Mouse (Mus musculus): Measurements from ENCODE around the gene Hagh. TPM values are rescaled to one million over a fixed set of nuclear protein-coding genes. Genes with fewer than 3 reads are reported as not detected.

Gene Hagh
- polyA plus RNA-seq, 1 experiment from 2014 or later = 35.2 TPM

DNA sequence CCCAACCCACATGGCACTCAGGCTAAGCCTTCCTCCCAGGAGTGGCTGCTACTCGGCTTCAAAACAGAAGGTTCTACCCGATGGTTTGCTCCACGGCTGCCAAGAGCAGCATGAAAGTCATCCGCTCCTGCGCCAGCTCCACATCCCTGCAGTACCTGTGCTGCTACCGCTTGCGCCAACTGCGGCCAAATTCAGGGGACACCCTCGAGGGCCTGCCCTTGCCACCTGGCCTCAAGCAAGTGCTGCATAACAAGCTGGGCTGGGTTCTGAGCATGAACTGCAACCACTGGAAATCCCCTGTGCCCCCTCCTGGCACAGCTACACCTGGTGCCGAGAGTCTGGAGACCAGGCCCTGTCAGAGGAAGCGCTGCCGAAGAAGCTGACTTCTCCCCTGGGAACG, 51.4 kb downstream of the Hagh start:
- Histone ChIP-seq H3K36me3 (ENCODE audit: control insufficient read depth, insufficient read depth, low read length) (peaks cover 40% of the 10 kb centered on the region), H3K27me3 (ENCODE audit: control insufficient read depth, insufficient read depth, low read length) (no peaks in the 10 kb centered on the region), H3K9ac (replicated peaks; ENCODE audit: low read depth, low read length) (no peak overlapping the region), H3K9me3 (ENCODE audit: control insufficient read depth, low read depth, low read length) (no peaks in the 10 kb centered on the region), H3K4me2 (replicated peaks; ENCODE audit: low read depth, low read length) (no peak overlapping the region), H3K4me3 (ENCODE audit: low read depth, low read length) (no peak overlapping the region), H3K27ac (ENCODE audit: low read length) (no peak overlapping the region), H3K4me1 (ENCODE audit: control insufficient read depth, insufficient read depth, low read length) (peaks cover 19% of the 10 kb centered on the region)
- no peak for ATAC-seq (ENCODE audit: insufficient number of reproducible peaks, insufficient read depth, low FRiP score, low read depth)
- 88% methylated on average over 13 of the region's 13 CpGs for WGBS

DNA sequence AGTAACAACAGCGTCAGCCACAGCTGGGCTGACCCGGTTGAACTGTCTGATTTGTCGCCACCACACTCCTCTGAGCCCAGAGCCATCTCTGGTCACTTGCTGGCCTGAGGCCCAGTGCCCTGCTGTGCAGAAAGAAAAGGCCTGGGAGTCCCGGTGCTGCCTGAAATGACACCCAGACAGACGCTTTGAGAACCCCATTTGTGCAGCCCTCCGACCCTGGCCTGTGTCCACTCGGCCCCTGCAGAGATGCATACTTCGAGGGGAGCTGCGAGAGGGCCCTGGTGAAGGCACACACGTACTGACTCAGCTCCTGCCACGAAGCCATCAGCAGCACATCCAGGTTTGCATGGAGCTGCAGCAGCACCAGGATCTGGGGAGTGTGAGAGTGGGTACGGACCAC, 52.8 kb downstream of the Hagh start:
- Histone ChIP-seq H3K9me3 (ENCODE audit: control insufficient read depth, low read depth, low read length) (no peaks in the 10 kb centered on the region), H3K4me3 (ENCODE audit: low read depth, low read length) (no peak overlapping the region), H3K36me3 (ENCODE audit: control insufficient read depth, insufficient read depth, low read length) (peaks cover 44% of the 10 kb centered on the region), H3K27me3 (ENCODE audit: control insufficient read depth, insufficient read depth, low read length) (no peaks in the 10 kb centered on the region), H3K4me2 (replicated peaks; ENCODE audit: low read depth, low read length) (no peak overlapping the region), H3K27ac (ENCODE audit: low read length) (no peak overlapping the region), H3K4me1 (ENCODE audit: control insufficient read depth, insufficient read depth, low read length) (peaks cover 16% of the 10 kb centered on the region), H3K9ac (replicated peaks; ENCODE audit: low read depth, low read length) (no peak overlapping the region)
- ATAC-seq (ENCODE audit: insufficient number of reproducible peaks, insufficient read depth, low FRiP score, low read depth) = no peak
- 95% methylated on average over 12 of the region's 12 CpGs for WGBS

DNA sequence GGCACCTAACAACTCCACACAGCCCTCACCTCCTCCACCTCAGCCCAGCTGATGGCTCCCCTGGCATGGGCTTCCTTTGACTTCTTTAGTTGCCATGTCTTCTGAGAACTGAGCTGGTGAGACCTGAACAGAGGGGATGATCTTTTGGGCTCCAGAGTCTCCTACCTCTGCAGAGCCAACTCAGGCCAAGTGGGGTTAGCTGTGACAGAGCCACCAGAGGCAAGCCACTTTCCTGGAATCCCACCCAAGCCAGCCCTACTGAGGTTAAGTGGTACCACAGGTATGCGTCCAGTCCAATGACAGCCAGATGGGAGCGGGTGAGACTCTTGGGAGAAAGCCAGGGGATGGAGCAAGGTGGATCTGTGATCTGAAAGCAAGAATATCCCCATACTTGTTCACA, 53.3 kb downstream of the Hagh start:
- Histone ChIP-seq H3K36me3 (ENCODE audit: control insufficient read depth, insufficient read depth, low read length) (peaks cover 48% of the 10 kb centered on the region), H3K27me3 (ENCODE audit: control insufficient read depth, insufficient read depth, low read length) (no peaks in the 10 kb centered on the region), H3K9ac (replicated peaks; ENCODE audit: low read depth, low read length) (no peak overlapping the region), H3K4me2 (replicated peaks; ENCODE audit: low read depth, low read length) (no peak overlapping the region), H3K9me3 (ENCODE audit: control insufficient read depth, low read depth, low read length) (no peaks in the 10 kb centered on the region), H3K4me1 (ENCODE audit: control insufficient read depth, insufficient read depth, low read length) (peaks cover 15% of the 10 kb centered on the region), H3K27ac (ENCODE audit: low read length) (no peak overlapping the region), H3K4me3 (ENCODE audit: low read depth, low read length) (no peak overlapping the region)
- ATAC-seq (ENCODE audit: insufficient number of reproducible peaks, insufficient read depth, low FRiP score, low read depth) = no peak
- WGBS = 96% methylated on average over 2 of the region's 2 CpGs

GRCm38 (mm10) chr17:24894061-24894994, 54.4 kb downstream of the Hagh start:
- peak overlapping the region; percentile 91 for H3K4me3 ChIP-seq (ENCODE audit: low read depth, low read length)
- peaks cover 15% of the 10 kb centered on the region for H3K4me1 ChIP-seq (ENCODE audit: control insufficient read depth, insufficient read depth, low read length)
- WGBS = 10% methylated on average over 31 of the region's 31 CpGs
- H3K27ac ChIP-seq (ENCODE audit: low read length) = peak overlapping the region; percentile 78; the same call in 1 of the 2 replicates
- no peaks in the 10 kb centered on the region for H3K27me3 ChIP-seq (ENCODE audit: control insufficient read depth, insufficient read depth, low read length)
- ATAC-seq (ENCODE audit: insufficient number of reproducible peaks, insufficient read depth, low FRiP score, low read depth) = peak; percentile 6
- peak overlapping the region; percentile 81 for H3K9ac ChIP-seq (replicated peaks; ENCODE audit: low read depth, low read length)
- peaks cover 55% of the 10 kb centered on the region for H3K36me3 ChIP-seq (ENCODE audit: control insufficient read depth, insufficient read depth, low read length)
- no peaks in the 10 kb centered on the region for H3K9me3 ChIP-seq (ENCODE audit: control insufficient read depth, low read depth, low read length)
- H3K4me2 ChIP-seq (replicated peaks; ENCODE audit: low read depth, low read length) = peak overlapping the region; percentile 99

DNA sequence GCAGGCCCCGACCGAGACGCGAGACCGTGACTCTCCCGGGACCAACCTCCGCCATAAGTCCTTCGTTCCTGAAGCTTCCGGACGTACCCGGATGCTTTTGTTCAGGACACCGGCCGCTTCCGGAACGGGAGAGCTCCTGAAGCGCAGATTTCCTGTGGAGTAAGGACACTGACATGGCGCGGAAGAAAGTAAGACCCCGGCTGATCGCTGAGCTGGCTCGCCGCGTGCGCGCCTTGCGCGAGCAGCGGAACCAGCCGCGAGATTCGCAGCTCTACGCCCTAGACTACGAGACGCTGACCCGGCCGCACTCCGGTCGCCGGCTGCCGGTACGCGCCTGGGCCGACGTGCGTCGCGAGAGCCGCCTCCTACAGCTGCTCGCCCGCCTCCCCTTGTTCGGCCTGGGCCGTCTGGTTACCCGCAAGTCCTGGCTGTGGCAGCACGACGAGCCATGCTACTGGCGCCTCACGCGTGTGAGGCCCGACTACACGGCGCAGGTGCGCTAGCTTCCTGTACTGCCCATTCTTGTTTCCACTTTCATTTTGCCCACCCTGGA, 55.1 kb downstream of the Hagh start, which contains the start of the genes Eme2 and Mrps34:
Gene Eme2 (minus strand): TSS at position 93 of the 553 bp plus-strand sequence.
Gene Mrps34 (plus strand): TSS at position 122 of the 553 bp plus-strand sequence.
- H3K9ac ChIP-seq (replicated peaks; ENCODE audit: low read depth, low read length) = peak within 1 kb of the TSS; percentile 81
- WGBS = under 1% methylated on average over 62 of the region's 62 CpGs
- peak within 1 kb of the TSS; percentile 78 for H3K27ac ChIP-seq (ENCODE audit: low read length)
- no peaks in the 10 kb centered on the region for H3K27me3 ChIP-seq (ENCODE audit: control insufficient read depth, insufficient read depth, low read length)
- no peaks in the 10 kb centered on the region for H3K9me3 ChIP-seq (ENCODE audit: control insufficient read depth, low read depth, low read length)
- peak; percentile 60 for ATAC-seq (ENCODE audit: insufficient number of reproducible peaks, insufficient read depth, low FRiP score, low read depth)
- peak within 1 kb of the TSS; percentile 91 for H3K4me3 ChIP-seq (ENCODE audit: low read depth, low read length)
- peaks cover 15% of the 10 kb centered on the region for H3K4me1 ChIP-seq (ENCODE audit: control insufficient read depth, insufficient read depth, low read length)
- peaks cover 59% of the 10 kb centered on the region for H3K36me3 ChIP-seq (ENCODE audit: control insufficient read depth, insufficient read depth, low read length)
- H3K4me2 ChIP-seq (replicated peaks; ENCODE audit: low read depth, low read length) = peak within 1 kb of the TSS; percentile 99

- H3K27me3 ChIP-seq (ENCODE audit: control insufficient read depth, insufficient read depth, low read length) = no peaks in the 10 kb centered on the region
- peak overlapping the region; percentile 99 for H3K4me2 ChIP-seq (replicated peaks; ENCODE audit: low read depth, low read length)
- WGBS = 11% methylated on average over 23 of the region's 23 CpGs
- peak overlapping the region; percentile 81 for H3K9ac ChIP-seq (replicated peaks; ENCODE audit: low read depth, low read length)
- peak overlapping the region; percentile 91 for H3K4me3 ChIP-seq (ENCODE audit: low read depth, low read length)
- H3K36me3 ChIP-seq (ENCODE audit: control insufficient read depth, insufficient read depth, low read length) = peaks cover 60% of the 10 kb centered on the region
- no peaks in the 10 kb centered on the region for H3K9me3 ChIP-seq (ENCODE audit: control insufficient read depth, low read depth, low read length)
- peak overlapping the region; percentile 78 for H3K27ac ChIP-seq (ENCODE audit: low read length)
- H3K4me1 ChIP-seq (ENCODE audit: control insufficient read depth, insufficient read depth, low read length) = peaks cover 15% of the 10 kb centered on the region
- ATAC-seq (ENCODE audit: insufficient number of reproducible peaks, insufficient read depth, low FRiP score, low read depth) = no peak
Observed at GRCm38 (mm10) chr17:24895571-24896240, 55.8 kb downstream of the Hagh start.

GRCm38 (mm10) chr17:24896241-24896992, 56.5 kb downstream of the Hagh start, which contains the start of gene Nme3:
Gene Nme3 (plus strand): TSS chr17:24896500.
- peaks cover 15% of the 10 kb centered on the region for H3K4me1 ChIP-seq (ENCODE audit: control insufficient read depth, insufficient read depth, low read length)
- H3K27me3 ChIP-seq (ENCODE audit: control insufficient read depth, insufficient read depth, low read length) = no peaks in the 10 kb centered on the region
- peak within 1 kb of the TSS; percentile 78 for H3K27ac ChIP-seq (ENCODE audit: low read length)
- peak within 1 kb of the TSS; percentile 99 for H3K4me2 ChIP-seq (replicated peaks; ENCODE audit: low read depth, low read length)
- H3K9ac ChIP-seq (replicated peaks; ENCODE audit: low read depth, low read length) = peak within 1 kb of the TSS; percentile 81
- WGBS = under 1% methylated on average over 48 of the region's 50 CpGs
- peaks cover 60% of the 10 kb centered on the region for H3K36me3 ChIP-seq (ENCODE audit: control insufficient read depth, insufficient read depth, low read length)
- peak within 1 kb of the TSS; percentile 91 for H3K4me3 ChIP-seq (ENCODE audit: low read depth, low read length)
- no peaks in the 10 kb centered on the region for H3K9me3 ChIP-seq (ENCODE audit: control insufficient read depth, low read depth, low read length)
- peak; percentile 80 for ATAC-seq (ENCODE audit: insufficient number of reproducible peaks, insufficient read depth, low FRiP score, low read depth)

- peak overlapping the region; percentile 71 for H3K9ac ChIP-seq (replicated peaks; ENCODE audit: low read depth, low read length)
- H3K4me2 ChIP-seq (replicated peaks; ENCODE audit: low read depth, low read length) = peak overlapping the region; percentile 99
- peak overlapping the region; percentile 91 for H3K4me3 ChIP-seq (ENCODE audit: low read depth, low read length)
- no peak overlapping the region for H3K27ac ChIP-seq (ENCODE audit: low read length)
- H3K4me1 ChIP-seq (ENCODE audit: control insufficient read depth, insufficient read depth, low read length) = peaks cover 15% of the 10 kb centered on the region
- peaks cover 62% of the 10 kb centered on the region for H3K36me3 ChIP-seq (ENCODE audit: control insufficient read depth, insufficient read depth, low read length)
- no peaks in the 10 kb centered on the region for H3K27me3 ChIP-seq (ENCODE audit: control insufficient read depth, insufficient read depth, low read length)
- no peaks in the 10 kb centered on the region for H3K9me3 ChIP-seq (ENCODE audit: control insufficient read depth, low read depth, low read length)
- WGBS = 29% methylated on average over 11 of the region's 11 CpGs
- ATAC-seq (ENCODE audit: insufficient number of reproducible peaks, insufficient read depth, low FRiP score, low read depth) = no peak
Observed at GRCm38 (mm10) chr17:24896993-24897269, 57.0 kb downstream of the Hagh start.
